Mouse (Mus musculus): ENCODE measurements at regions not wholly inside any gene's neighbourhood (a gene's known extent, or its start where the extent isn't known, plus 50 kb on each side); places are given as distances from the start of the nearest gene placed in this dataset.
"Not testable (repeated sequence)": the region's sequence is repeated elsewhere in the genome, so short reads cannot be mapped to it uniquely, and the experiment has no call there.

DNA sequence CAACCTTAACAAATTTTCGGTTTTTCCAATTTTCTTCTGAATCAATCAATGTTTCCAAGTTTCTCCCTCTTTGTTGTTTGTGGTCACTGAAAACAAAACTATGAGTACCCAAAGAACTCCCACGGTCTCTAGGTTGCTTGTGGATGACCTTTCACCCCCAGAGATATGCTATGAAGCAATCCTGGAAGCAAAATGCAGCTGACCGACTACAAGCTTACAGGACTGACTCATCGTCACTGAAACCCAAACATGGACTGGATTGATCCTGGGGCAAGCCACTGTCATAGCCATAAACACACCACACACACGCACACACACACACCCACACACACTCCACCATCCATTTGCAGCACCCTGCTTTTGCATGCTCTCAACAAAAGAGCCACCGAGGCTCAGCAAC lies 134.7 kb upstream of the Fam3c start:
- Histone ChIP-seq H3K36me3 (no peaks in the 10 kb centered on the region), H3K27ac (no peak overlapping the region), H3K9me3 (replicated peaks) (no peaks in the 10 kb centered on the region), H3K27me3 (ENCODE audit: low read depth, poor library complexity, severe bottlenecking) (no peaks in the 10 kb centered on the region), H3K4me3 (no peak overlapping the region), H3K4me1 (no peaks in the 10 kb centered on the region)
- 89% methylated on average over 6 of the region's 6 CpGs for WGBS
- no peak for DNase-seq (ENCODE audit: low spot score)

DNA sequence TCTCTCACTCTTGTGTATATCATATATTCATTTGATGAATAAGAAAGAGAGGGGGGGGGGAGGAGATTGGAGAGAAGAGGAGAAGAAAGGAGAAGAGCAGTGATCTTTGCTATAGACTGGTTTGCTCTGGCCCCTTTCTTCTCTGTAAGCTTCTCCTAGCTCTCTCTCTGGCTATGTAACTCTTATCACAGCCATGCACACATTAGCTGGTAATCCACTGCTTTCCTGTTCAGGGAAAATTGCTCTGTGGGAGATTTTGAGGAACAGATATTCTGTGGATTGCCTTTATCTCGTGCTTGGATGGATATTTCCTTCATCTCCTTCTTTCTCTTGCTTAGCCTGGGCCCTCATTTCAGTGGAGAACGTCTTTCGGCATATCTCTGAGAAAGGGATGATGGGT lies 131.4 kb upstream of the Fam3c start:
- no peak for DNase-seq (ENCODE audit: low spot score)
- Histone ChIP-seq H3K27me3 (ENCODE audit: low read depth, poor library complexity, severe bottlenecking) (no peaks in the 10 kb centered on the region), H3K36me3 (no peaks in the 10 kb centered on the region), H3K4me1 (no peaks in the 10 kb centered on the region), H3K27ac (no peak overlapping the region), H3K9me3 (replicated peaks) (no peaks in the 10 kb centered on the region), H3K4me3 (no peak overlapping the region)
- WGBS = 81% methylated on average over 3 of the region's 3 CpGs

DNA sequence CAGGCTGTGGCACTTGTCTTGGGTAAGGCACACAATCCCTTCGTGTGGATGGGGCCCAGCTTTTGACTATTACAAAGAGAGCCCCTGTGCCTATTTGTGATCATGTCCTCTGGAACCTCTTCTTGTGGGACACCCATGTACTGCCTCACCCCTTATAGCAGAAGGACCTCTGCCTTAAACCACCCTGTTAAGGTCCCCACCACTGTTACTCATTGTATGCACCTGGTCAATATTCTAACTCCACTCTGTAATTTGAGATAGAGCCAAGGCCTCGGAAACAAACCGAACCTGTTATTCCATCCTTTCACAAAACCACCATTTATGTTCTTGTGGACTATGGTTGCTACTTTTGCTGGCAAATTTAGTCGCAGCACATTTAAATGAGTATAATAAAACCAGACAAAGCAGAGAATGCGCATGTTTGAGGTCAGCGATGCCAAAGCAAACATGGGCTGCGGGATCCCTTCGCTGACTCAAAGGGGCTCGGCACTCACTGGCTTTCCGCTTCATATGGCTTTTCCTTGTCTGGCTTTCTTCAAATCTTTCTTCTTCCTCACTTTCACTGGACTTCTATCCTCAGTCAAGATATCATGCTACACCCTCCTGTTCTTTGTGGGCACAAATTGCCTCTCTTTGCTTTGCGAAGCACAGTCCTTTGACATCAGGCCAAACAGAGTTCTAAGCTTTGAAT lies 129.9 kb upstream of the Fam3c start:
- WGBS = 89% methylated on average over 11 of the region's 11 CpGs
- Histone ChIP-seq H3K27me3 (ENCODE audit: low read depth, poor library complexity, severe bottlenecking) (no peaks in the 10 kb centered on the region), H3K27ac (no peak overlapping the region), H3K9me3 (replicated peaks) (no peaks in the 10 kb centered on the region), H3K4me3 (no peak overlapping the region), H3K4me1 (no peaks in the 10 kb centered on the region), H3K36me3 (no peaks in the 10 kb centered on the region)
- no peak for DNase-seq (ENCODE audit: low spot score)

DNA sequence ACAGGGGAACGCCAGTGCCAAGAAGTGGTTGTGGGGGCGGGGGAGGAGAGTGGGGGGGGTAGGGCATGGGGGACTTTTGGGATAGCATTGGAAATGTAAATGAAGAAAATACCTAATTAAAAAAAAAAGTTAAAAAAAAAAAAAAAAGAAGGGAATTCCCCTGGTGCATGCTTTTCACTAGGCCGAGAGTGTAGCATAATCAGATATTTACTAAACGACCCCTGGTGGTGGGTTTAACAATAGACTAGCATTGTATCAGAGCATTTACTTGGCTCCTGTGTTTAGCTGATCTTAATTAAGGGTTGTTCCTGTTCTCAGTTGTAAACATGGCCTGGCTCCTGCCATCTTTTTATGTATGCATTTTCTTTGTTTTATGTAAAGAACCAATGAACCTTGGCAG lies 126.2 kb upstream of the Fam3c start:
- not testable (repeated sequence) for DNase-seq (ENCODE audit: low spot score); H3K9me3 ChIP-seq (replicated peaks); H3K27ac ChIP-seq; H3K4me3 ChIP-seq; H3K27me3 ChIP-seq (ENCODE audit: low read depth, poor library complexity, severe bottlenecking); H3K36me3 ChIP-seq; H3K4me1 ChIP-seq
- WGBS = 87% methylated on average over 4 of the region's 4 CpGs

DNA sequence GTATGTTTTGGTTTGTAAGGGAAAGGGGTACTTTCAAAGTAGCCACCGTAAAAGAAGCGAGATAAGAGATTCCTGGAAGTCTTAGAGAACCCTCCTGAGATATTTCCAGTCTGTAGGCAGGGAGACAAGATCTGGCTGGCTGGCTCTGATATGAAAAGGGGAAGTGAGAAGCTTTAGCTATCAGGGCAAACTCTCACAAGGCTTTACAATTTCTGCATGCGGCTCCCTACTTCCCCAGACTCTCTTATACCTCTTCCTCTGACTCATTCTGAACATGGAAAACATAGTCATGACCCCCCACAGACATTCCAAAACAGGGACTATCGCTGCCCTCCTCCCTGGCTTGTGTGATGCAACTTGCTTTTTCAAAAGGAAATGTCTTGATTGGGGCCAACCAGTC lies 118.6 kb upstream of the Fam3c start:
- Histone ChIP-seq H3K4me3 (no peak overlapping the region), H3K4me1 (no peaks in the 10 kb centered on the region), H3K36me3 (no peaks in the 10 kb centered on the region), H3K27me3 (ENCODE audit: low read depth, poor library complexity, severe bottlenecking) (no peaks in the 10 kb centered on the region), H3K27ac (no peak overlapping the region), H3K9me3 (replicated peaks) (no peaks in the 10 kb centered on the region)
- DNase-seq (ENCODE audit: low spot score) = no peak
- 89% methylated on average over 4 of the region's 4 CpGs for WGBS

DNA sequence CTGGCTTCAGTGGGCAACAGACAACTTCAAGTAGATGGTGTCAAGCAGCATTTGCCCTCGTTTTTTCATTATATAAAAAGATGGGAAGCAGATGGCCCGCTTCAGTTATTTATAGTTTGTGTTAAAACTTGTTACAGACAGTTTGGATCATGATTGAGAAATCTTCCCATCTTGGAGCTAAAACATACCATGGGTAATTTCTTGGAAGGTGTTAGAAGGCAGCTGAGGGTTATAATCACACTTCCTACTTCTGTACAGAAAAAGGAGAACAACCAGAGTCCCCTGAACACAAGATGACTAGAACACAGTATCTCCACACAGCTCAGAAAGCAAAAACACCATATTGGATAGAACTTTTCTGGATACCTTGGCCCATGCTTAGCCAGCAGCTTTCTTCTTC lies 118.0 kb upstream of the Fam3c start:
- no peak overlapping the region for H3K27ac ChIP-seq
- no peak for DNase-seq (ENCODE audit: low spot score)
- H3K27me3 ChIP-seq (ENCODE audit: low read depth, poor library complexity, severe bottlenecking) = no peaks in the 10 kb centered on the region
- H3K9me3 ChIP-seq (replicated peaks) = no peaks in the 10 kb centered on the region
- H3K4me3 ChIP-seq = no peak overlapping the region
- WGBS = 91% methylated on average over 2 of the region's 2 CpGs
- no peaks in the 10 kb centered on the region for H3K36me3 ChIP-seq
- no peaks in the 10 kb centered on the region for H3K4me1 ChIP-seq

DNA sequence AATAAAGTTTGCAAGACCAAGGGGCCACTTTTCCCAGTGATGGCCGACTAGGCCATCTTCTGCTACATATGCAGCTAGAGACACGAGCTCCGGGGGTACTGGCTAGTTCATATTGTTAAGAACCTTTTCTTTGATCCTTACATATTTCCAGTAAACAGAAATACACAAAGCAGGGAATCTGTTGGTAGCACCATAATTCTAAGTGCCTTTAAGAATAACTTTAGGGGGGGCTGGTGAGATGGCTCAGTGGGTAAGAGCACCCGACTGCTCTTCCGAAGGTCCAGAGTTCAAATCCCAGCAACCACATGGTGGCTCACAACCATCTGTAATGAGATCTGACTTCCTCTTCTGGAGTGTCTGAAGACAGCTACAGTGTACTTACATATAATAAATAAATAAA lies 116.4 kb upstream of the Fam3c start:
- H3K4me1 ChIP-seq; H3K9me3 ChIP-seq (replicated peaks); H3K36me3 ChIP-seq; H3K27ac ChIP-seq; H3K27me3 ChIP-seq (ENCODE audit: low read depth, poor library complexity, severe bottlenecking); H3K4me3 ChIP-seq; DNase-seq (ENCODE audit: low spot score): not testable (repeated sequence)
- 90% methylated on average over 5 of the region's 5 CpGs for WGBS

DNA sequence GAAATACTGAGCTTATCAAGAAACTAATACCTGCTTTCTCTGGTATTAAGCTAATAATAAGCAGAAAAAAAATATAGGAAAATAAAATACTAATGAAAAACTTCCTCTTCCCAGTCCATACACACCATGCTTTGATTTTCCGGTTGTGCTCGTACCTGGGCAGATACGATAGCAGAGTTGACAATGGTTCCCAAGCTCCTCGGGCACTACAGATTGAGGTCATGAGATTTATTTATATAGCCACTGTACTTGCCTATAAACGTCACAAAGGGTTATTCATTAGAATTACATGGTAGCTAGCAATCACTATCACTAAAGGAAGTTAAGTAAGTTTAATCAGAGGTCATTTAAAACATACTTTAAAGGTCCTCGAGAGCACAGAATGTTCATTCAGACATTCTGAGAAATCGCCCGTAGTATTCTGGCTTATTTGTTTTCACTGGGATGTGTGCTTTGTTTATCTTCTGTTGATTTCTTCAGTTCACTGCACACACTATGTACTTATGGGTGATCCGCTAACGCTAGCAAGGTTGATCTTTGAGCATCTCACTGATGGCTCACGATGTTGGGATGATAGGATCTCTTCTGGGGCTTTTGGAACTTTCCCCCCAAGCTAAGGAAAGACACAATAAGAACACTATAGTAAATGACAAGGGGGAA lies 111.4 kb upstream of the Fam3c start:
- no peak for DNase-seq (ENCODE audit: low spot score)
- Histone ChIP-seq H3K27me3 (ENCODE audit: low read depth, poor library complexity, severe bottlenecking) (no peaks in the 10 kb centered on the region), H3K4me1 (no peaks in the 10 kb centered on the region), H3K9me3 (replicated peaks) (no peaks in the 10 kb centered on the region), H3K4me3 (no peak overlapping the region), H3K27ac (no peak overlapping the region), H3K36me3 (no peaks in the 10 kb centered on the region)
- 92% methylated on average over 11 of the region's 11 CpGs for WGBS

DNA sequence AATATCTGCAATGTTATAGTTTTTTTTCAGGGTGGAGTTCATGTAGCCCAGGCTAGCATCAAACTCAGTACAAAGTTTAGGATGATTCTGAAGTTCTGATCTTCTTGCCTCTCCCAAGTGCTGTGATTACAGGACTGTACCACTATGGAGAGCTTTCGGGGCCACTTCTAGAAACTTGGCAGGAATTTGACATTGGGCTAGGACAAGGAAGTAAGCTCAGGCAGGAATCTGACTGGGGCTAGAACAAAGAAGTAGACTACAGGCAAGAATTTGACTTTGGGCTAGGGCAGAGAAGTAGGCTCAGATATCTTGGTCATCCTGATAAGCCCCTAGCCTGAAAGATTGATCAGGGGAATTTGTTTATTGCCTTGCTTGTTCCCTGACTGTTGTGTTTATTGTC lies 109.9 kb upstream of the Fam3c start:
- WGBS = 96% methylated on average over 1 of the region's 1 CpGs
- H3K4me3 ChIP-seq = no peak overlapping the region
- H3K27ac ChIP-seq = no peak overlapping the region

DNA sequence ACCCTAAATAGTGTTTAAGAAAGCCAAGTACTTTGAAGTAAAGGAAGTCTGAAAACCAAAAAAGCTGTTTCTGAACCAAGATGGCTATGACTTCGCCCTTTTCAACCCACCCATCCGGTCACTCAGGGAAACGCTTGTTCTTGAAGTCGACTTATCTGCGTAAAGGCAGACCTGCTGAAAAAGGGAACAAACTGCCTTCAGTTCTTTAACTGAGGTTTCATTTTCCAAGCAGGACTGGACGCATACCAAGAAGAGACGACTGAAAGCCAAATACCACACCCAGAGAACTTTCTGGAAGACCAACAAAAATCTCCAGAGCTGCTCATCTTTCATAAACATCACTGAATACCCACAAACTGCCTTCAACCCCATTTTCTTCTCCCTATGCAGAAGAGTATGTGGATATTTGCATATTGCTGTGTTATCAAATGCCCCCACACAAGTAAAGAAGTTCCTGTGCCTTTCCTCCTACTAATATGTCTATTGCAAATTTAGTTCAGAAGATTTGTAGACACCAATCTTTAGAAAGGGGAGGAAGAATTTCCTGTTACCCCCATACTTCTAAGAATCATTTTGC lies 103.5 kb upstream of the Fam3c start:
- 91% methylated on average over 7 of the region's 7 CpGs for WGBS
- H3K4me1 ChIP-seq = no peaks in the 10 kb centered on the region

More for the DNA sequence above, 109.9 kb upstream of the Fam3c start:
- Histone ChIP-seq H3K9me3 (replicated peaks) (no peaks in the 10 kb centered on the region), H3K36me3 (no peaks in the 10 kb centered on the region), H3K4me1 (no peaks in the 10 kb centered on the region), H3K27me3 (ENCODE audit: low read depth, poor library complexity, severe bottlenecking) (no peaks in the 10 kb centered on the region)
- DNase-seq (ENCODE audit: low spot score) = no peak

DNA sequence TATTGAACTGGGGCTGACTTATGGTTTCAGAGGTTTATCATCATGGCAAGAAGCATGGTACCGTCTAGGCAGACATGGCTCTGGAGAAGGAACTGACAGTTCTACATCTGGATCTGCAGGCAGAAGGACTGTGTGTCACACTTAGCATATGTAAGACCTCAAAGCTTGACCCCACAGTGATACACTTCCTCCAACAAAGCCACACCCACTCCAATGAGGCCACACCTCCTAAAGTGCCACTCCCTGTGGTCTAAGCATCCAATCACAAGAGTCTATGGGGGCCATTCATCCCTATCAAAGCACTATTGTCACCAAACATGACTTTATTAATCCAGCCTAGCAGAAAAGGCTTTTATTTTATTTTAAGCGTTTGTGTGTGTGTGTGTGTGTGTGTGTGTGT lies 96.2 kb upstream of the Fam3c start:
- 87% methylated on average over 2 of the region's 2 CpGs for WGBS
- no peak for DNase-seq (ENCODE audit: low spot score)

More for the DNA sequence above, 103.5 kb upstream of the Fam3c start:
- no peak for DNase-seq (ENCODE audit: low spot score)
- Histone ChIP-seq H3K27me3 (ENCODE audit: low read depth, poor library complexity, severe bottlenecking) (no peaks in the 10 kb centered on the region), H3K4me3 (no peak overlapping the region), H3K27ac (no peak overlapping the region), H3K36me3 (no peaks in the 10 kb centered on the region), H3K9me3 (replicated peaks) (no peaks in the 10 kb centered on the region)

DNA sequence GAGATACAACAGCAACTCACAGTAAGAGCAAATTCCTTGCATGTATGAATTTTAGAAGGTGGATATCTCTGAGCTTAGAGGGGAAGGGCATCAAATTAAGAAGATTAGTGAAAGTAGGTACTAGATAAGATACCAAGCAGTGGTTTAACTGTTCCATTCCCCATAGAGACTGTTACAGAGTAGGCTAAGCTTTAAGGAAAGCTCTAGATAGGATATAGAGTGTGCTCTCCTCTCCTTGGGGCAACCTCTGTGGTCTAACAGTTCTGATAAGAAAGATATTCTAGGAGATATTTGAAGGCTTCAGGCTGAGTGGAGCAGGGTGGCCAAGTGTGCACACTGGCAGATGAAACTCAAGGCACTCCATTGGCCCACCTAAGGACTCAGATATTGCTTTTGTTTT lies 94.5 kb upstream of the Fam3c start:
- Histone ChIP-seq H3K27me3 (ENCODE audit: low read depth, poor library complexity, severe bottlenecking) (no peaks in the 10 kb centered on the region), H3K27ac (no peak overlapping the region), H3K4me1 (no peaks in the 10 kb centered on the region), H3K36me3 (no peaks in the 10 kb centered on the region), H3K4me3 (no peak overlapping the region), H3K9me3 (replicated peaks) (no peaks in the 10 kb centered on the region)
- DNase-seq (ENCODE audit: low spot score) = no peak

More for the DNA sequence above, 96.2 kb upstream of the Fam3c start:
- Histone ChIP-seq H3K4me3 (no peak overlapping the region), H3K27ac (no peak overlapping the region), H3K36me3 (no peaks in the 10 kb centered on the region), H3K9me3 (replicated peaks) (no peaks in the 10 kb centered on the region), H3K27me3 (ENCODE audit: low read depth, poor library complexity, severe bottlenecking) (no peaks in the 10 kb centered on the region), H3K4me1 (no peaks in the 10 kb centered on the region)

DNA sequence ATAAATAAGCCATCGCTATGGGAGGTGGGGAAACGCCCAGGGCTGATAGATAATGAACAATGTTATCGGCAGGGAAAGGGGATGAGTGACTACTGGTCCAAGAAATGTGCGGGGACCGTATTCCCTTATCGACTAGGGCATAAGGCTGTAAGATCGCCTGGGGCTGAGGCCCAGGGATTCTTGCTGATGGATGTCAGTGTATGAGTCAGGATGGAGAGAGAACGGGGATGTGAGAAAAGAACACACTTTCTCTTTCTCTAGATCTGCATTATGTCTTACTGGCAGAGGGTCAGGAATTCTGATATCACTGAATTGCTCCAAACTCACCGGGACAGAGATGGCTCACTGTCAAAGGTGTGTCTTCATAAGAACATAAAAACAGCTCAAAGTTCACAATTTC lies 92.9 kb upstream of the Fam3c start:
- H3K9me3 ChIP-seq (replicated peaks) = no peaks in the 10 kb centered on the region

More for the DNA sequence above, 92.9 kb upstream of the Fam3c start:
- Histone ChIP-seq H3K27me3 (ENCODE audit: low read depth, poor library complexity, severe bottlenecking) (no peaks in the 10 kb centered on the region), H3K4me3 (no peak overlapping the region), H3K27ac (no peak overlapping the region), H3K36me3 (no peaks in the 10 kb centered on the region), H3K4me1 (no peaks in the 10 kb centered on the region)
- 93% methylated on average over 9 of the region's 9 CpGs for WGBS
- no peak for DNase-seq (ENCODE audit: low spot score)
